Mouse (Mus musculus) G1E (cell line): ENCODE results near the gene Elfn2. TPM values are rescaled to one million over a fixed set of nuclear protein-coding genes. Genes with fewer than 3 reads are reported as not detected.

Experiments
- ATAC-seq: 2 replicates; pipeline ENCODE4 v1.8.0; 2016; ENCODE audit warnings: mild to moderate bottlenecking; ENCODE audit not compliant: insufficient number of reproducible peaks, poor library complexity, low FRiP score, severe bottlenecking; ENCODE audit errors: extremely low read depth
- DNase-seq: peaks from one replicate; pipeline ENCODE4 v3.0.0; 2012; ENCODE audit warnings: low spot score
- H3K27me3 ChIP-seq: 2 replicates; pipeline ENCODE4 v1.6.1; 2012; ENCODE audit warnings: mild to moderate bottlenecking, low read length, inconsistent platforms; ENCODE audit not compliant: insufficient read depth
- H3K36me3 ChIP-seq: replicated peaks from 2 replicates; pipeline ENCODE3; 2012; ENCODE audit warnings: mild to moderate bottlenecking, inconsistent platforms
- H3K4me1 ChIP-seq: 2 replicates; pipeline ENCODE4 v1.6.1; 2012; ENCODE audit warnings: low read depth, low read length, inconsistent platforms, mixed read lengths; ENCODE audit not compliant: insufficient read depth
- H3K4me3 ChIP-seq: 2 replicates; pipeline ENCODE4 v1.5.1; 2012; ENCODE audit warnings: low read depth, mild to moderate bottlenecking, inconsistent platforms, low read length, moderate library complexity, mixed read lengths
- H3K9me3 ChIP-seq: replicated peaks from 2 replicates; pipeline ENCODE4 v1.6.1; 2012; ENCODE audit warnings: inconsistent platforms
- CTCF ChIP-seq: IDR thresholded peaks from 2 replicates; pipeline ENCODE4 v1.5.1; 2012; ENCODE audit warnings: low read depth, low read length, inconsistent platforms, mixed read lengths
- GATA1 ChIP-seq: IDR thresholded peaks from 2 replicates; pipeline ENCODE4 v1.6.1; 2012; ENCODE audit warnings: borderline replicate concordance, low read length, inconsistent platforms, mixed read lengths
- GATA2 ChIP-seq: IDR thresholded peaks from 2 replicates; pipeline ENCODE4 v1.6.1; 2012; ENCODE audit warnings: low read depth, low read length, inconsistent platforms, borderline replicate concordance
- POLR2AphosphoS5 ChIP-seq: IDR thresholded peaks from 2 replicates; pipeline ENCODE4 v1.6.1; 2012; ENCODE audit warnings: low read depth, low read length, inconsistent platforms; ENCODE audit not compliant: insufficient replicate concordance
- TAL1 ChIP-seq: conservative IDR thresholded peaks from 2 replicates; pipeline ENCODE4 v1.6.1; 2012; ENCODE audit warnings: low read depth, low read length, inconsistent platforms, mixed read lengths
- polyA plus RNA-seq: library from polyadenylated mRNA; stranded (reverse); fragments of >175 nt; gene quantifications from 2 replicates; pipeline ENCODE4 v1.2.3, GENCODE M21; 2012
- total RNA-seq, 2 experiments: library from RNA; stranded (forward) in 1 of 2; stranded (reverse) in 1 of 2; fragments of 200-1000 nt in 1 of 2; fragments of >200 nt in 1 of 2; fragmentation: Nextera tagmentation in 1 of 2; gene quantifications; 2 replicates each; pipeline ENCODE4 v1.2.3; 2014 to 2017

The Elfn2 gene
- total RNA-seq (2014; fragmentation: Nextera tagmentation): not detected in 2 replicates
- 0.05 TPM in 1 of 2 replicates, not detected in the other for total RNA-seq (2017)
- not detected in 2 replicates for polyA plus RNA-seq

DNA sequence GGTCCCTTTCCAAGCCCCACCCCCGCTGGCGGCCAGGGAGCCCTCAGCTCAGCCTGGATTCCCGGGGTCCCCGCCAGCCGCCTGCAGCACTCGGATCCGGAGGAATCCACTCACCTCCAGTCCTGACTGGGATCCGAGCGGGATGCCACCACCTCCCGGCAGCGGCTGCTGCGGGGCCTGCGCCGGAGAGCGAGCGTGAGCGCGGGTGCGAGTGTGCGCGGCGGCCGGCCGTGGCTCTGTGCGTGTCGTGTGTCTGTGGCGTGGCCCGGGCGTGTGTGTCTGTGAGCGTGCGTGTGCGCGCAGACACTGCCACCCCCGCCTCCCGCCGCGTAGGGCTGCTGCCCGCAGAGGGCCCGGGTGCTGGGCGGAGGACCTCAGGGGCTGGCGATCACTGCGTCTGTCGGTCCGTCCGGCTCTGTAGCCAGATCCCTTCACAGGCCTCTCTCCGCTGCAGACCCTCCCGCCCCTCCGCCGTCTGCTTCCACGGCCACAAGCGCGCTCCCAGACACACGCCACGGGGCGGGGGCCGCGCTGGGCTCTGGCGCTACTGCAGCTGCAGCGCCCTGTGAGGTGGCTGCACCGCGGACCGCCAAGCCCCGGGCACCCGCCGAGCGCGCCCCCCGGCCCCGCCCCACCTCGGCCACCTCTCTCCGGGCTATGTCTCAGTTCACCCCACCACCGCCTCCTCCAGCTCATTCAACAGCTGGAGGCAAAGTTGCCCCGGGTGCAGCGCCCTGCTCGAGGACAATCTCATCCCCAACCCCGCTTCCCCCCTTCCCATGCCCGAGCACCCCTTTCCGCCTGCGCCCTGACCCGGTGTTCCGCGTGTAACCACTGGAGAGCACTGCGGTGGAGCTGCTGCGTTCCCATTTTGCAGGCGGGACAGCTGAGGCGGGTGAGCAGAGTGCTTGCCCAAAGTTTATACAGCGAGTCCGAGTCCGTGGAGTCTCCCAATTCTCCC is at the start of gene Elfn2:
Elfn2 (minus strand) TSS at position 482 of the 961 bp plus-strand sequence.
- Histone ChIP-seq H3K27me3 (peaks cover 10% of the 10 kb centered on the region; the same call in 1 of the 2 replicates), H3K36me3 (no peaks in the 10 kb centered on the region), H3K4me3 (no peak within 1 kb of the TSS), H3K9me3 (no peaks in the 10 kb centered on the region), H3K4me1 (no peaks in the 10 kb centered on the region)
- DNase-seq: no peak
- no peak for TF ChIP-seq CTCF
- no peak for TF ChIP-seq GATA1
- TF ChIP-seq POLR2AphosphoS5: no peak
- no peak for ATAC-seq

- no peak for TF ChIP-seq GATA1
- no peak for TF ChIP-seq TAL1
- no peak for TF ChIP-seq GATA2
- TF ChIP-seq POLR2AphosphoS5: no peak
- no peak for TF ChIP-seq CTCF
- ATAC-seq (no peak), DNase-seq (no peak)
- H3K36me3 ChIP-seq: no peaks in the 10 kb centered on the region
- H3K9me3 ChIP-seq: peaks cover 2% of the 10 kb centered on the region
- H3K27me3 ChIP-seq: no peaks in the 10 kb centered on the region
- H3K4me1 ChIP-seq: no peaks in the 10 kb centered on the region
- no peak overlapping the region for H3K4me3 ChIP-seq
Measured at GRCm38 (mm10) chr15:78763704-78764103, 45.1 kb upstream of the Elfn2 start.

DNA sequence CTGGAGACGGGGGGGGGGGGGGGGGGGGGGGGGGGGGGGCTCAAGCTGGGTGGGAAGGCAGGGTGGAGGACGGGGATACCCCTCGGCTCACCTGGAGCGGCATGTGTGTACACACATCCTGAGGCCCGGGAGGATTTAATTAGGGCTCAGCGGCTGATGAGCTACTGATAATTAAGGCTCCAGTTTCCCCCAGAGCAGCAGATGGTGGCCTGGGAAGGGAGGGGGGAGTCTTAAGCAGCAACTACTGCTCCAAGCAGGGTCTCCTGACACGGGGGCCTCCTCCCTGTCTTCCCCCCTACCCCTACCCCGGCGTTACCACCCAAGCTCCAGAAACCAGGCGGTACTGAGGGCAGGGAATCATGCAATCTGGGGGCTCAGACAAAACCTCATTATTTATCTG is 44.6 kb upstream of the Elfn2 start:
- Histone ChIP-seq H3K27me3 (no peaks in the 10 kb centered on the region), H3K4me3 (no peak overlapping the region), H3K9me3 (no peaks in the 10 kb centered on the region), H3K4me1 (no peaks in the 10 kb centered on the region), H3K36me3 (no peaks in the 10 kb centered on the region)
- ATAC-seq (no peak), DNase-seq (no peak)
- TF ChIP-seq POLR2AphosphoS5 (no peak), CTCF (no peak)

- no peaks in the 10 kb centered on the region for H3K27me3 ChIP-seq
Measured at GRCm38 (mm10) chr15:78761112-78761511, 42.5 kb upstream of the Elfn2 start.

DNA sequence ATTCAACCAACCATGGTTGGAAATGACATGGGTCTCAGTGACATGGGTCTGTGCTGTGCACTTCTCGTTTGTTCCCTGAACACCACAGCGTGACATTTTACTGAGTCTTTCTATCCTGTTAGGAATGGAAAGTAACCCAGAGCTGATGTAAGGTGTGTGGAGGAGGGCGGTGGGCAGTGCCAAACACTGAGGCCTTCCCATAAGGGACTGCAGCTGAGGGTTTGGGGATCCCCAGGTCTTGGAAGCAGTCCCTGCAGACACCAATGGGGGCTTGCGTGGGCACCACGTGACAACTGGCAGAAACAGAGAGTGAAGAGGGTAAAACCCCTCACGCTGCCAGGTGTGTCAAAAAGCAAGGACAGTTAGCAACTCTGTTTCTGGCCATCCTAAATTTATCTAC is 39.6 kb upstream of the Elfn2 start:
- ATAC-seq: no peak

More at GRCm38 (mm10) chr15:78761112-78761511, 42.5 kb upstream of the Elfn2 start:
- no peaks in the 10 kb centered on the region for H3K36me3 ChIP-seq
- H3K9me3 ChIP-seq: no peaks in the 10 kb centered on the region
- ATAC-seq (no peak), DNase-seq (no peak)
- TF ChIP-seq CTCF (no peak), GATA1 (no peak), POLR2AphosphoS5 (no peak), TAL1 (no peak), GATA2 (no peak)
- H3K4me3 ChIP-seq: no peak overlapping the region
- H3K4me1 ChIP-seq: no peaks in the 10 kb centered on the region

GRCm38 (mm10) chr15:78755966-78756725 is 37.6 kb upstream of the Elfn2 start:
- no peak for TF ChIP-seq POLR2AphosphoS5
- no peak for TF ChIP-seq CTCF
- DNase-seq: no peak
- Histone ChIP-seq H3K4me3 (no peak overlapping the region), H3K9me3 (peaks cover 3% of the 10 kb centered on the region), H3K4me1 (no peaks in the 10 kb centered on the region), H3K36me3 (no peaks in the 10 kb centered on the region), H3K27me3 (no peaks in the 10 kb centered on the region)
- no peak for ATAC-seq

More for the DNA sequence above, 39.6 kb upstream of the Elfn2 start:
- H3K4me1 ChIP-seq: no peaks in the 10 kb centered on the region
- H3K9me3 ChIP-seq: no peaks in the 10 kb centered on the region; the same call in 1 of the 2 replicates
- H3K4me3 ChIP-seq: no peak overlapping the region
- H3K27me3 ChIP-seq: no peaks in the 10 kb centered on the region
- no peak for TF ChIP-seq POLR2AphosphoS5
- no peak for DNase-seq
- no peaks in the 10 kb centered on the region for H3K36me3 ChIP-seq
